ENCODE assay signal across 14 mouse cellular contexts in genomic region chr8:124630489-124630888, GRCm38 (mm10). TPM values are rescaled to one million over a fixed set of nuclear protein-coding genes. Genes with fewer than 3 reads are reported as not detected.
DNase-seq lines count a peak whose midpoint lies in the region; ATAC-seq and TF ChIP-seq lines count a peak whose summit lies in the region.
"Had no signal": no experiment of that assay in that cellular context is flagged by ENCODE, and none has a peak within 500 bp of the region (broad histone marks: within the 10 kb centered on the region; RNA-seq: fewer than 3 reads in every experiment).

No protein-coding gene starts in this region.

- no peak overlapping the region for H3K9ac ChIP-seq in hindbrain, postnatal 0 days (replicated peaks; ENCODE audit: low read length)
- H3K9ac ChIP-seq in midbrain, embryonic 15.5 days = no peak overlapping the region
- H3K9ac ChIP-seq: forebrain, embryonic 13.5 days; liver, embryonic 13.5 days had no signal

- H3K9me3 ChIP-seq in hindbrain, postnatal 0 days (ENCODE audit: low read length) = no peaks in the 10 kb centered on the region
- no peaks in the 10 kb centered on the region for H3K9me3 ChIP-seq in hindbrain, embryonic 10.5 days
- H3K9me3 ChIP-seq in midbrain, embryonic 15.5 days = no peaks in the 10 kb centered on the region
- H3K9me3 ChIP-seq in midbrain, embryonic 10.5 days (replicated peaks) = no peaks in the 10 kb centered on the region
- H3K9me3 ChIP-seq: forebrain, embryonic 13.5 days; liver, embryonic 13.5 days had no signal

- no peaks in the 10 kb centered on the region for H3K27me3 ChIP-seq in hindbrain, postnatal 0 days (ENCODE audit: insufficient read depth, low read length)
- H3K27me3 ChIP-seq in hindbrain, embryonic 10.5 days (ENCODE audit: insufficient read depth, poor library complexity, severe bottlenecking) = no peaks in the 10 kb centered on the region
- no peaks in the 10 kb centered on the region for H3K27me3 ChIP-seq in midbrain, embryonic 15.5 days (replicated peaks)
- H3K27me3 ChIP-seq in midbrain, embryonic 10.5 days (ENCODE audit: low read depth, poor library complexity, severe bottlenecking) = no peaks in the 10 kb centered on the region
- H3K27me3 ChIP-seq: forebrain, embryonic 13.5 days; liver, embryonic 13.5 days had no signal

- peaks cover 9% of the 10 kb centered on the region for H3K4me1 ChIP-seq in hindbrain, postnatal 0 days (ENCODE audit: insufficient read depth, low read length)
- H3K4me1 ChIP-seq in hindbrain, embryonic 10.5 days (replicated peaks) = peaks cover 20% of the 10 kb centered on the region
- H3K4me1 ChIP-seq in midbrain, embryonic 15.5 days = no peaks in the 10 kb centered on the region; the same call in 1 of the 2 replicates
- H3K4me1 ChIP-seq in midbrain, embryonic 10.5 days = peaks cover 16% of the 10 kb centered on the region

- 0 out of 2 replicates have a peak overlapping the region, but pooled peaks have one; percentile 15 for H3K27ac ChIP-seq in hindbrain, postnatal 0 days
- H3K27ac ChIP-seq in hindbrain, embryonic 10.5 days = no peak overlapping the region
- H3K27ac ChIP-seq in midbrain, embryonic 15.5 days = 0 out of 2 replicates have a peak overlapping the region, but pooled peaks have one; percentile 3
- H3K27ac ChIP-seq in midbrain, embryonic 10.5 days (replicated peaks) = no peak overlapping the region
- H3K27ac ChIP-seq: forebrain, embryonic 13.5 days; liver, embryonic 13.5 days had no signal

- 57% methylated on average over 6 of the region's 6 CpGs for WGBS in hindbrain, postnatal 0 days
- 83% methylated on average over 6 of the region's 6 CpGs for WGBS in hindbrain, embryonic 10.5 days
- WGBS in midbrain, embryonic 15.5 days = 81% methylated on average over 6 of the region's 6 CpGs
- WGBS in midbrain, embryonic 10.5 days = 89% methylated on average over 6 of the region's 6 CpGs

- DNase-seq in cerebellum, adult 11-12 months = peak; percentile 48
- no peak for DNase-seq in cerebellum, adult 8-10 months
- peak; percentile 70 for DNase-seq in hindbrain, postnatal 0 days (ENCODE audit: low spot score)
- DNase-seq in hindbrain, embryonic 10.5 days (ENCODE audit: low spot score) = no peak
- DNase-seq in midbrain, embryonic 10.5 days (ENCODE audit: low spot score) = no peak
- DNase-seq in yolk sac, embryonic 10.5 days (ENCODE audit: low spot score) = no peak
- DNase-seq in spleen, postnatal 14 days (ENCODE audit: low spot score in 2 of 2) = no peak
- DNase-seq: liver, embryonic 13.5 days had no signal

- ATAC-seq in hindbrain, postnatal 0 days = peak; percentile 74
- ATAC-seq in midbrain, embryonic 15.5 days (replicated peaks) = no peak
- ATAC-seq: activated CD4-positive, CD25-positive, alpha-beta regulatory T cell, adult 4 months; forebrain, embryonic 13.5 days; inflammation-experienced regulatory T-cells, adult 6 months had no signal

- H3K4me3 ChIP-seq in hindbrain, postnatal 0 days (ENCODE audit: low read length) = no peak overlapping the region
- no peak overlapping the region for H3K4me3 ChIP-seq in hindbrain, embryonic 10.5 days
- H3K4me3 ChIP-seq in midbrain, embryonic 15.5 days = no peak overlapping the region
- no peak overlapping the region for H3K4me3 ChIP-seq in midbrain, embryonic 10.5 days
- H3K4me3 ChIP-seq: forebrain, embryonic 13.5 days; liver, embryonic 13.5 days had no signal

- no peaks in the 10 kb centered on the region for H3K36me3 ChIP-seq in hindbrain, postnatal 0 days (ENCODE audit: insufficient read depth, low read length)
- H3K36me3 ChIP-seq in hindbrain, embryonic 10.5 days = no peaks in the 10 kb centered on the region
- H3K36me3 ChIP-seq in midbrain, embryonic 15.5 days (replicated peaks) = no peaks in the 10 kb centered on the region
- H3K36me3 ChIP-seq in midbrain, embryonic 10.5 days = no peaks in the 10 kb centered on the region
- H3K36me3 ChIP-seq: liver, embryonic 13.5 days had no signal

- no peak for TF ChIP-seq CTCF in hindbrain, postnatal 0 days (IDR thresholded peaks at IDR 0.05; ENCODE audit: low read depth)

- no peak overlapping the region for H3K4me2 ChIP-seq in hindbrain, postnatal 0 days (ENCODE audit: low read depth, low read length)
- no peak overlapping the region for H3K4me2 ChIP-seq in midbrain, embryonic 15.5 days
- H3K4me2 ChIP-seq: forebrain, embryonic 13.5 days; liver, embryonic 13.5 days had no signal

RNA-seq across cellular contexts. Expression of gene 2310022B05Rik, which starts 32.7 kb away (rescaled TPM):
- 100 and 106 TPM in 2 replicates for total RNA-seq in hindbrain, postnatal 0 days (2014; rRNA removed)
- 27.0 and 30.2 TPM in 2 replicates for polyA plus RNA-seq in hindbrain, postnatal 0 days (2015; fragmentation: Nextera tagmentation; extraction: Ambion mirVana)
- 20.1 and 22.2 TPM in 2 replicates for polyA plus RNA-seq in hindbrain, embryonic 10.5 days (2016; fragmentation: Nextera tagmentation; extraction: Ambion mirVana)
- polyA plus RNA-seq in midbrain, embryonic 15.5 days (2015; fragmentation: Nextera tagmentation; extraction: Ambion mirVana) = 21.8 and 23.6 TPM in 2 replicates
- polyA plus RNA-seq in midbrain, embryonic 10.5 days (2016; fragmentation: Nextera tagmentation; extraction: Ambion mirVana) = 17.5 and 17.7 TPM in 2 replicates

RNA-seq across cellular contexts. Expression of gene Capn9, which starts 54.6 kb away (rescaled TPM):
- total RNA-seq in hindbrain, postnatal 0 days (2014; rRNA removed) = not detected in 2 replicates
- polyA plus RNA-seq in hindbrain, postnatal 0 days (2015; fragmentation: Nextera tagmentation; extraction: Ambion mirVana) = 0.29 and 0.39 TPM in 2 replicates
- not detected in 2 replicates for polyA plus RNA-seq in hindbrain, embryonic 10.5 days (2016; fragmentation: Nextera tagmentation; extraction: Ambion mirVana)
- 0.14 TPM in 1 of 2 replicates, not detected in the other for polyA plus RNA-seq in midbrain, embryonic 15.5 days (2015; fragmentation: Nextera tagmentation; extraction: Ambion mirVana)
- polyA plus RNA-seq in midbrain, embryonic 10.5 days (2016; fragmentation: Nextera tagmentation; extraction: Ambion mirVana) = not detected in 2 replicates
- total RNA-seq: G1E had no signal
- polyA plus RNA-seq: activated CD4-positive, CD25-positive, alpha-beta regulatory T cell, adult 4 months; embryonic facial prominence, embryonic 11.5 days; G1E; inflammation-experienced regulatory T-cells, adult 6 months had no signal

Comparison
In these comparisons a context has a peak if more than half of its experiments do, and no peak if none do; other contexts are left out.
1. DNase-seq: peak in cerebellum, adult 11-12 months (single experiment) and hindbrain, postnatal 0 days (single experiment); none in cerebellum, adult 8-10 months (single experiment), hindbrain, embryonic 10.5 days (single experiment), midbrain, embryonic 10.5 days (single experiment), yolk sac, embryonic 10.5 days (single experiment) and spleen, postnatal 14 days (0 of 2).
2. H3K27ac ChIP-seq: peak in hindbrain, postnatal 0 days (single experiment) and midbrain, embryonic 15.5 days (single experiment); none in hindbrain, embryonic 10.5 days (single experiment) and midbrain, embryonic 10.5 days (single experiment).